Mouse (Mus musculus): Measurements from ENCODE around the gene Casq2. TPM values are rescaled to one million over a fixed set of nuclear protein-coding genes. Genes with fewer than 3 reads are reported as not detected.

The Casq2 gene
- polyA plus RNA-seq, 1 experiment from 2014 or later = 7.0 TPM

DNA sequence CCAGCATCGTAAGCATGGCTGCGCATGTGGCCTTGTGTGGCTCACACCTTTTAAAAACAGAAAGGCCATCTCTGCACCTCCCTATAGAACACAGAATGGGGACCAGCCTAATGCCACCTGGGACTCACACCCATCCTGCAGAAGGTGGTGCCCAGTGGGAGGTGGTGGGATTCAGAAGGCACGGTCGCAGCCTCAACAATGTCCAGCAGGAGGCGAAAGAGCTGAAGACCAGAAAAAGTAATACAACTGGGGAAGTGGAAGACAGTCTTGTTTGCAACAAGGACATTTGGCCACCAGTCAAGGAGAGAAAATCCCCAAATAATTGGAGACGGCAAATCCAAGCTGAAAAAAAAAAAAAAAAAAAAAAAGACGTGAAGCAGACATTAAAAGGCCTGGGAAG lies 35.8 kb downstream of the Casq2 start:
- no peaks in the 10 kb centered on the region for H3K4me1 ChIP-seq (ENCODE audit: insufficient read depth, low read depth, low read length)
- TF ChIP-seq EP300 (IDR thresholded peaks at IDR 0.05) (no peak), CTCF (IDR thresholded peaks at IDR 0.05) (peak; percentile 68)
- DNase-seq (ENCODE audit: low spot score) = peak; percentile 22
- H3K36me3 ChIP-seq (ENCODE audit: insufficient read depth, low read length) = no peaks in the 10 kb centered on the region
- H3K27me3 ChIP-seq (replicated peaks; ENCODE audit: insufficient read depth, low read length) = no peaks in the 10 kb centered on the region
- no peak overlapping the region for H3K9ac ChIP-seq (replicated peaks; ENCODE audit: low read depth)
- WGBS = 72% methylated on average over 7 of the region's 7 CpGs
- H3K9me3 ChIP-seq (ENCODE audit: low read length) = no peaks in the 10 kb centered on the region
- no peak overlapping the region for H3K4me3 ChIP-seq (ENCODE audit: low read depth, low read length)
- no peak overlapping the region for H3K27ac ChIP-seq (ENCODE audit: low read length)
- no peak for ATAC-seq
- H3K4me2 ChIP-seq (replicated peaks; ENCODE audit: low read depth, low read length) = no peak overlapping the region

DNA sequence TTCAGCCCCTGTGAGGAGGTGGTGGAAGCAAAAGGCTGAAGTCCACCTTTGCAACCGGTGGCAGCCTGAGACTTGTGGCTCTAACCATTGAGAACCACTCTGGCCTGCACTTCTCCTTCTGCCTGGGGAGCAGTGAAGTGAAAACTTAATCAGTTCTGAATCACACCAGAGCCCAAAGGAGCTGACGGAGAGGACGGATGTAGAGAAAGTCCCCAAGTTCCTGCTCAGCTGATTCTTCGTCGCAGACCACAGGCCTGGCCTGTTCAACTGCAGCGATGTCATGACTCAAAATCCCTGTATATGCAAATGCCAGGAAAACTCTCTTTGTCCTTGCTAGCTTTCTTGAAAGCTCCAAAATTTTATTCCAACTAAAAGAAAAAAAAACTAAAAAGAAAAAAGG lies 37.4 kb downstream of the Casq2 start:
- Histone ChIP-seq H3K4me1 (ENCODE audit: insufficient read depth, low read depth, low read length) (no peaks in the 10 kb centered on the region), H3K27ac (ENCODE audit: low read length) (no peak overlapping the region), H3K9me3 (ENCODE audit: low read length) (no peaks in the 10 kb centered on the region), H3K4me2 (replicated peaks; ENCODE audit: low read depth, low read length) (no peak overlapping the region), H3K4me3 (ENCODE audit: low read depth, low read length) (no peak overlapping the region), H3K27me3 (replicated peaks; ENCODE audit: insufficient read depth, low read length) (no peaks in the 10 kb centered on the region), H3K36me3 (ENCODE audit: insufficient read depth, low read length) (no peaks in the 10 kb centered on the region), H3K9ac (replicated peaks; ENCODE audit: low read depth) (no peak overlapping the region)
- ATAC-seq (no peak), DNase-seq (ENCODE audit: low spot score) (no peak)
- 84% methylated on average over 6 of the region's 6 CpGs for WGBS
- TF ChIP-seq EP300 (IDR thresholded peaks at IDR 0.05) (no peak), CTCF (IDR thresholded peaks at IDR 0.05) (no peak)

DNA sequence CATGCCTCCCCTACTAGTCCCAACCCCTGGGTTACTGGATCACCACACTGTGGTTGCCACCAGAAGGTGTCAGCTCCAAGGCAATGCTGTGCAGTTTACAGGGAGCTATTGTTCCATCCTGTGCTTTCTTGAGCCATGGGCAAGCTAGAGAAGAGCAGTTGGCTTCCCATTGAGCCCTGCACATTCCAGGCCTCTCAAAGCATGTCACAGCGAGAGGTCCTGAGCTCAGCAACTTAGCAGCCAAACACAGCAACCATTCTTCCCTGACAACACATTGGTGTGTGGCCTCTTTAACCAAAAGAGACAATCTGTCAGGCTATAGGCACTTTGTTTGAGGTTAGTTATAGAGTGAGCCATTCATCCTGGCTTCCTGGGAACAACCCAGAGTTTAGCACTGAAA lies 39.3 kb downstream of the Casq2 start:
- Histone ChIP-seq H3K27ac (ENCODE audit: low read length) (no peak overlapping the region), H3K4me2 (replicated peaks; ENCODE audit: low read depth, low read length) (no peak overlapping the region), H3K4me3 (ENCODE audit: low read depth, low read length) (no peak overlapping the region), H3K27me3 (replicated peaks; ENCODE audit: insufficient read depth, low read length) (no peaks in the 10 kb centered on the region), H3K9me3 (ENCODE audit: low read length) (no peaks in the 10 kb centered on the region), H3K36me3 (ENCODE audit: insufficient read depth, low read length) (no peaks in the 10 kb centered on the region), H3K4me1 (ENCODE audit: insufficient read depth, low read depth, low read length) (no peaks in the 10 kb centered on the region), H3K9ac (replicated peaks; ENCODE audit: low read depth) (no peak overlapping the region)
- WGBS = 70% methylated on average over 1 of the region's 1 CpGs
- no peak for TF ChIP-seq EP300 (IDR thresholded peaks at IDR 0.05)
- no peak for TF ChIP-seq CTCF (IDR thresholded peaks at IDR 0.05)
- DNase-seq (ENCODE audit: low spot score) (no peak), ATAC-seq (no peak)

DNA sequence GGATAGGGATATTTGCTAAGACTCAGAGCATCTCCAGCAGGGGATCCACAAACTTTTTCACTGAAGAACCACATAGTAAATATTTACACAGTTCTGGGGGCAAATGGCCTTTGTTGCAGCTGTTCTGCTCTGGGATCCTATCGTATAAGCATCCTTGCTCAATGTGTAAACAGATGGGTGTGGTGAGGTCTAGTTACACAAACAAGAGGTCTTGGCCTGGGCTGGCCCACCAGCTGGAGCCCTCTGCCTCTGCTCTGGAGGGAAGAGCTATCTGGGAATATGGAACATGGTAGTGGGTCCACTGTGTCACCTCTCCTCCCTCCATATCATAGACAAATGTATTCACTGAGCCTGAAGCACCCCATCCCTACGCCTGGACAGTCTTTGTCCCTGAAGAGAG lies 40.9 kb downstream of the Casq2 start:
- 44% methylated on average over 2 of the region's 2 CpGs for WGBS
- Histone ChIP-seq H3K4me2 (replicated peaks; ENCODE audit: low read depth, low read length) (no peak overlapping the region), H3K27ac (ENCODE audit: low read length) (no peak overlapping the region), H3K9ac (replicated peaks; ENCODE audit: low read depth) (no peak overlapping the region), H3K9me3 (ENCODE audit: low read length) (no peaks in the 10 kb centered on the region), H3K36me3 (ENCODE audit: insufficient read depth, low read length) (no peaks in the 10 kb centered on the region), H3K27me3 (replicated peaks; ENCODE audit: insufficient read depth, low read length) (no peaks in the 10 kb centered on the region), H3K4me1 (ENCODE audit: insufficient read depth, low read depth, low read length) (no peaks in the 10 kb centered on the region), H3K4me3 (ENCODE audit: low read depth, low read length) (no peak overlapping the region)
- ATAC-seq (no peak; the same call in 1 of the 2 replicates), DNase-seq (ENCODE audit: low spot score) (no peak)
- 0 out of 2 replicates have a peak, but pooled peaks have one; percentile 15 for TF ChIP-seq EP300 (IDR thresholded peaks at IDR 0.05)
- TF ChIP-seq CTCF (IDR thresholded peaks at IDR 0.05) = no peak

DNA sequence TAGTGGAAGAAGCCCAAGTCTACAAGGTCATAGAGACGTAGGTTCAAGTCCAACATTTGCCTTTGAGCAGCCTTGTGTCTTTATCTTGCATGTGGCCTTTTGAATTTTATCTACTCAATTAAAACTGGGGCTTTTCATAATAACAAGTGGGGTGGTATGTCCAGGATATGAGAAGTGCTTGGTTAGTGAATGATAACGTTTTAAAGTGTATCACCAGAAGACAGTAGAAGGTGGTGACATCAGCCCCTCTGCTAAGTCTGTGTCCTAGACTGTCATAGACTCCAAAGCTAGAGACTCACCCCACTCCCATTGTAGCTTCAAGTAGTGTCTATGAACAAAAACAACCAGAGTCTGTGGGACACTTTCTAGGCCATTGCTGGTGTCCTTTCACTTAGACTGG lies 42.0 kb downstream of the Casq2 start:
- 86% methylated on average over 2 of the region's 2 CpGs for WGBS
- no peaks in the 10 kb centered on the region for H3K4me1 ChIP-seq (ENCODE audit: insufficient read depth, low read depth, low read length)
- H3K9ac ChIP-seq (replicated peaks; ENCODE audit: low read depth) = no peak overlapping the region
- H3K9me3 ChIP-seq (ENCODE audit: low read length) = no peaks in the 10 kb centered on the region
- no peak overlapping the region for H3K4me2 ChIP-seq (replicated peaks; ENCODE audit: low read depth, low read length)
- H3K4me3 ChIP-seq (ENCODE audit: low read depth, low read length) = no peak overlapping the region
- no peak for TF ChIP-seq CTCF (IDR thresholded peaks at IDR 0.05)
- DNase-seq (ENCODE audit: low spot score) (no peak), ATAC-seq (no peak)
- H3K36me3 ChIP-seq (ENCODE audit: insufficient read depth, low read length) = no peaks in the 10 kb centered on the region
- no peak overlapping the region for H3K27ac ChIP-seq (ENCODE audit: low read length)
- no peaks in the 10 kb centered on the region for H3K27me3 ChIP-seq (replicated peaks; ENCODE audit: insufficient read depth, low read length)

DNA sequence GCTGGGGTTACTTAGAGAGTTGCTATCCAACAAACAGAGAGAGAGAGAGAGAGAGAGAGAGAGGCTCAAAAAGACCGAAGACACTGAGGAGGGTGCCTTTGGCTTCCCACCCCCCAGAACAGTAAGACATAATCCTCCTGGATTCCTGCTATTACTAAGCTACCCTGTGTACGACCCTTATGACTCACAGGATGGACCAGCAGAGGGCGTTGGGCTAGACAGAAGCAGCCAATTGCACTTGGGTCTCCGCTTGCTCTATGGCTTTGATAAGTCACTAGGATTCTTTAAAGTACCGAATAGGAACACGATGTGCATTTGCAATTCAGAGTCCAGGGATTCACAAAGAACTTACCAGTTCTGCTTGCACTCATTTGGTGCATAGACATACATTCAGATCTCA lies 44.3 kb downstream of the Casq2 start:
- H3K4me3 ChIP-seq (ENCODE audit: low read depth, low read length) = no peak overlapping the region
- DNase-seq (ENCODE audit: low spot score) = peak; percentile 27
- no peak overlapping the region for H3K27ac ChIP-seq (ENCODE audit: low read length)
- H3K27me3 ChIP-seq (replicated peaks; ENCODE audit: insufficient read depth, low read length) = no peaks in the 10 kb centered on the region
- H3K4me1 ChIP-seq (ENCODE audit: insufficient read depth, low read depth, low read length) = no peaks in the 10 kb centered on the region; the same call in 1 of the 2 replicates
- H3K9me3 ChIP-seq (ENCODE audit: low read length) = no peaks in the 10 kb centered on the region
- 66% methylated on average over 6 of the region's 6 CpGs for WGBS
- no peak for ATAC-seq
- peak; percentile 53 for TF ChIP-seq CTCF (IDR thresholded peaks at IDR 0.05)
- no peak for TF ChIP-seq EP300 (IDR thresholded peaks at IDR 0.05)
- H3K9ac ChIP-seq (replicated peaks; ENCODE audit: low read depth) = no peak overlapping the region
- no peak overlapping the region for H3K4me2 ChIP-seq (replicated peaks; ENCODE audit: low read depth, low read length)
- no peaks in the 10 kb centered on the region for H3K36me3 ChIP-seq (ENCODE audit: insufficient read depth, low read length)
